Mouse (Mus musculus): ENCODE data around the gene Immp2l.
"Not testable (repeated sequence)": the region's sequence is repeated elsewhere in the genome, so short reads cannot be mapped to it uniquely, and the experiment has no call there.

Immp2l gene

GRCm38 (mm10) chr12:41023511-41024421 lies at the start of gene Immp2l:
Gene Immp2l, plus strand, starts transcription at chr12:41024090.
- peak; percentile 94 for DNase-seq

- no peak for DNase-seq
These were observed 45.0 kb upstream of the Immp2l start for GRCm38 (mm10) chr12:40978719-40979500.

- DNase-seq: no peak
These were observed 44.2 kb upstream of the Immp2l start for GRCm38 (mm10) chr12:40979716-40980115.

- no peak for DNase-seq
These were observed 43.7 kb upstream of the Immp2l start for GRCm38 (mm10) chr12:40980160-40980559.

- DNase-seq: no peak
These were observed 40.9 kb upstream of the Immp2l start for GRCm38 (mm10) chr12:40983021-40983420.

GRCm38 (mm10) chr12:40984735-40985134 lies 39.2 kb upstream of the Immp2l start:
- no peak for DNase-seq

- peak; percentile 82 for DNase-seq
These were observed 38.1 kb upstream of the Immp2l start for GRCm38 (mm10) chr12:40985791-40986190.

- peak; percentile 81 for DNase-seq
These were observed 35.4 kb upstream of the Immp2l start for GRCm38 (mm10) chr12:40988311-40989065.

- DNase-seq: peak; percentile 76
These were observed 32.2 kb upstream of the Immp2l start for GRCm38 (mm10) chr12:40991647-40992046.

- not testable (repeated sequence) for DNase-seq
These were observed 31.7 kb upstream of the Immp2l start for GRCm38 (mm10) chr12:40992237-40992636.

GRCm38 (mm10) chr12:40994846-40995245 lies 29.0 kb upstream of the Immp2l start:
- peak; percentile 88 for DNase-seq

GRCm38 (mm10) chr12:40995618-40996370 lies 28.1 kb upstream of the Immp2l start:
- DNase-seq: no peak

- no peak for DNase-seq
These were observed 1.4 kb upstream of the Immp2l start for GRCm38 (mm10) chr12:41022516-41022915.

GRCm38 (mm10) chr12:41024512-41024911 lies 622 bp downstream of the Immp2l start:
- DNase-seq: no peak

- no peak for DNase-seq
These were observed 3.6 kb downstream of the Immp2l start for GRCm38 (mm10) chr12:41027485-41027884.

GRCm38 (mm10) chr12:41031119-41031518 lies 7.2 kb downstream of the Immp2l start:
- DNase-seq: no peak

- DNase-seq: peak; percentile 20
These were observed 9.3 kb downstream of the Immp2l start for GRCm38 (mm10) chr12:41033196-41033595.

- DNase-seq: no peak
These were observed 15.9 kb downstream of the Immp2l start for GRCm38 (mm10) chr12:41039834-41040233.

- no peak for DNase-seq
These were observed 17.8 kb downstream of the Immp2l start for GRCm38 (mm10) chr12:41041737-41042136.

GRCm38 (mm10) chr12:41044493-41045132 lies 20.7 kb downstream of the Immp2l start:
- DNase-seq: no peak

GRCm38 (mm10) chr12:41047085-41047766 lies 23.3 kb downstream of the Immp2l start:
- no peak for DNase-seq

Measured in retina, postnatal 1 day (tissue).